In the genomic region with DNA sequence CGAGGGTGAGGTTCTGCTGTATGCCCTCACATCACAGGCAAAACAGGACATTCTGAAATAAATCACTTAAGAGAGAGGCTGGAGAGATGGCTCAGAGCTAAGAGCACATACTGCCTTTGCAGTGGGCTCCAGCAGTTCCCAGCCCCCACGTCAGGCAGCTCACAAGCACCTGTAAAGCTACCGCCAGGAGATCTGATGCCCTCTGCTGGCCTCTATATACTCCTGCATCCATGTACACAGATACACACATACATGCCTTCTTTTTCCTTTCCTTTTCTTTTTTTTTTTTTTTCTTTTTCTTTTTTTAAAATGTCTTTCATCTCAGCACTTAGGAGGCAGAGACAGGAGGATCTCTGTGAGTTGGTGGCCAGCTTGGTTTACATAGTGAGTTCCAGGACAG, we compare ENCODE assay signal across 19 mouse cellular contexts. TPM values are rescaled to one million over a fixed set of nuclear protein-coding genes. Genes with fewer than 3 reads are reported as not detected.
DNase-seq lines count a peak whose midpoint lies in the region; ATAC-seq and TF ChIP-seq lines count a peak whose summit lies in the region.
"Had no signal": no experiment of that assay in that cellular context is flagged by ENCODE, and none has a peak within 500 bp of the region (broad histone marks: within the 10 kb centered on the region; RNA-seq: fewer than 3 reads in every experiment).

No protein-coding gene starts in this region.

- H3K4me1 ChIP-seq in heart, postnatal 0 days (ENCODE audit: control insufficient read depth, insufficient read depth) = no peaks in the 10 kb centered on the region
- H3K4me1 ChIP-seq in heart, embryonic 11.5 days (ENCODE audit: control insufficient read depth, insufficient read depth, low read length) = no peaks in the 10 kb centered on the region
- no peaks in the 10 kb centered on the region for H3K4me1 ChIP-seq in liver, embryonic 14.5 days (replicated peaks; ENCODE audit: control insufficient read depth in 2 of 2, insufficient read depth in 2 of 2, low read length in 1 of 2)
- H3K4me1 ChIP-seq in liver, embryonic 12.5 days = no peaks in the 10 kb centered on the region
- no peaks in the 10 kb centered on the region for H3K4me1 ChIP-seq in ES-Bruce4 (ENCODE audit: control insufficient read depth, insufficient read depth, low read length)

- 58% methylated on average over 3 of the region's 3 CpGs for WGBS in heart, postnatal 0 days
- 40% methylated on average over 3 of the region's 3 CpGs for WGBS in heart, embryonic 11.5 days (ENCODE audit: insufficient replicate concordance)
- 47% methylated on average over 3 of the region's 3 CpGs for WGBS in liver, embryonic 14.5 days (ENCODE audit: insufficient replicate concordance)
- 35% methylated on average over 3 of the region's 3 CpGs for WGBS in liver, embryonic 12.5 days (ENCODE audit: insufficient replicate concordance)

- peaks cover 22% of the 10 kb centered on the region for H3K27me3 ChIP-seq in heart, postnatal 0 days (ENCODE audit: control insufficient read depth, insufficient read depth, low read length)
- peaks cover 22% of the 10 kb centered on the region for H3K27me3 ChIP-seq in heart, embryonic 11.5 days (ENCODE audit: control insufficient read depth, insufficient read depth, low read length)
- peaks cover 14% of the 10 kb centered on the region for H3K27me3 ChIP-seq in liver, embryonic 14.5 days (ENCODE audit: control insufficient read depth, insufficient read depth, low read length)
- peaks cover 49% of the 10 kb centered on the region for H3K27me3 ChIP-seq in liver, embryonic 12.5 days (replicated peaks)
- no peaks in the 10 kb centered on the region for H3K27me3 ChIP-seq in ES-Bruce4 (ENCODE audit: control insufficient read depth, insufficient read depth, low read length, poor library complexity, severe bottlenecking)

- no peak overlapping the region for H3K4me2 ChIP-seq in heart, postnatal 0 days (ENCODE audit: low read depth, low read length)
- H3K4me2 ChIP-seq in heart, embryonic 11.5 days = no peak overlapping the region
- no peak overlapping the region for H3K4me2 ChIP-seq in liver, embryonic 14.5 days (ENCODE audit: low read depth)
- no peak overlapping the region for H3K4me2 ChIP-seq in liver, embryonic 12.5 days

- DNase-seq in heart, postnatal 0 days (ENCODE audit: low spot score) = no peak
- no peak for DNase-seq in liver, embryonic 14.5 days (ENCODE audit: low read depth in 3 of 3, low spot score in 3 of 3)
- DNase-seq in embryo, embryonic 11 days = peak; percentile 23
- no peak for DNase-seq in layer of hippocampus, adult 9-10 months (ENCODE audit: low spot score)
- DNase-seq: adrenal gland, adult 2 months; cerebellum, adult 9-10 months; gastrocnemius, postnatal 10 days; heart, postnatal 36 days; kidney, postnatal 14 days; left cerebral cortex, postnatal 4 days; midbrain, embryonic 14.5 days had no signal

- TF ChIP-seq CTCF in heart, postnatal 0 days (IDR thresholded peaks at IDR 0.05; ENCODE audit: low read depth) = peak; percentile 9; the same call in 1 of the 2 replicates
- peak; percentile 29; the same call in 1 of the 2 replicates for TF ChIP-seq CTCF in liver, embryonic 14.5 days (IDR thresholded peaks at IDR 0.05; ENCODE audit: low read depth)
- TF ChIP-seq CTCF in ES-Bruce4 (IDR thresholded peaks at IDR 0.05; ENCODE audit: low read depth, low read length) = peak; percentile 61

- no peak overlapping the region for H3K4me3 ChIP-seq in heart, postnatal 0 days (ENCODE audit: low read depth, low read length)
- H3K4me3 ChIP-seq in heart, embryonic 11.5 days (ENCODE audit: low read depth, low read length) = no peak overlapping the region
- H3K4me3 ChIP-seq in liver, embryonic 14.5 days (ENCODE audit: insufficient read depth in 1 of 2, low read depth in 2 of 2, low read length in 2 of 2) = no peak overlapping the region
- H3K4me3 ChIP-seq in liver, embryonic 12.5 days = no peak overlapping the region
- H3K4me3 ChIP-seq in ES-Bruce4 (ENCODE audit: low read depth, low read length) = no peak overlapping the region
- H3K4me3 ChIP-seq: embryonic facial prominence, embryonic 10.5 days; erythroblast, embryonic 14.5 days had no signal

- H3K9ac ChIP-seq in heart, postnatal 0 days (replicated peaks; ENCODE audit: low read depth, low read length) = no peak overlapping the region
- no peak overlapping the region for H3K9ac ChIP-seq in heart, embryonic 11.5 days (ENCODE audit: low read depth, low read length)
- no peak overlapping the region for H3K9ac ChIP-seq in liver, embryonic 14.5 days (replicated peaks)
- H3K9ac ChIP-seq in liver, embryonic 12.5 days = no peak overlapping the region
- no peak overlapping the region for H3K9ac ChIP-seq in ES-Bruce4 (ENCODE audit: low read depth, poor library complexity, severe bottlenecking)

- no peak overlapping the region for H3K27ac ChIP-seq in heart, postnatal 0 days (ENCODE audit: low read depth)
- H3K27ac ChIP-seq in heart, embryonic 11.5 days (ENCODE audit: low read depth, low read length) = no peak overlapping the region
- H3K27ac ChIP-seq in liver, embryonic 14.5 days = no peak overlapping the region
- no peak overlapping the region for H3K27ac ChIP-seq in liver, embryonic 12.5 days
- no peak overlapping the region for H3K27ac ChIP-seq in ES-Bruce4 (ENCODE audit: insufficient read depth, low read length)
- H3K27ac ChIP-seq: embryonic facial prominence, embryonic 10.5 days had no signal

- H3K36me3 ChIP-seq in heart, postnatal 0 days (replicated peaks; ENCODE audit: control insufficient read depth, insufficient read depth, low read length) = no peaks in the 10 kb centered on the region
- no peaks in the 10 kb centered on the region for H3K36me3 ChIP-seq in heart, embryonic 11.5 days (ENCODE audit: control insufficient read depth, insufficient read depth, low read length)
- no peaks in the 10 kb centered on the region for H3K36me3 ChIP-seq in liver, embryonic 14.5 days (replicated peaks; ENCODE audit: control insufficient read depth, insufficient read depth, low read depth)
- H3K36me3 ChIP-seq in liver, embryonic 12.5 days = no peaks in the 10 kb centered on the region
- H3K36me3 ChIP-seq in ES-Bruce4 (ENCODE audit: control insufficient read depth, insufficient read depth, low read length, poor library complexity, severe bottlenecking) = no peaks in the 10 kb centered on the region
- H3K36me3 ChIP-seq: embryonic facial prominence, embryonic 10.5 days had no signal

- H3K9me3 ChIP-seq in heart, postnatal 0 days (replicated peaks; ENCODE audit: control insufficient read depth, low read length) = no peaks in the 10 kb centered on the region
- no peaks in the 10 kb centered on the region for H3K9me3 ChIP-seq in heart, embryonic 11.5 days (replicated peaks; ENCODE audit: control insufficient read depth, low read length)
- H3K9me3 ChIP-seq in liver, embryonic 14.5 days (ENCODE audit: control insufficient read depth, low read length) = no peaks in the 10 kb centered on the region
- H3K9me3 ChIP-seq in liver, embryonic 12.5 days (replicated peaks) = no peaks in the 10 kb centered on the region
- H3K9me3 ChIP-seq in ES-Bruce4 (replicated peaks; ENCODE audit: control insufficient read depth, insufficient read depth, low read length, poor library complexity, severe bottlenecking) = no peaks in the 10 kb centered on the region
- H3K9me3 ChIP-seq: embryonic facial prominence, embryonic 10.5 days had no signal

- no peak for TF ChIP-seq POLR2A in ES-Bruce4 (IDR thresholded peaks at IDR 0.05; ENCODE audit: insufficient read depth, low read length)

- no peak for TF ChIP-seq EP300 in heart, postnatal 0 days (IDR thresholded peaks at IDR 0.05; ENCODE audit: low read depth)
- TF ChIP-seq EP300 in liver, embryonic 14.5 days (IDR thresholded peaks at IDR 0.05; ENCODE audit: low read depth) = no peak
- no peak for TF ChIP-seq EP300 in ES-Bruce4 (IDR thresholded peaks at IDR 0.05; ENCODE audit: insufficient read depth, low read depth, low read length)

- no peak for ATAC-seq in heart, postnatal 0 days (ENCODE audit: insufficient read depth, low read depth)
- no peak for ATAC-seq in heart, embryonic 11.5 days (replicated peaks; ENCODE audit: insufficient number of reproducible peaks, low FRiP score, low TSS enrichment)
- ATAC-seq in liver, embryonic 14.5 days (ENCODE audit: insufficient read depth) = no peak
- no peak for ATAC-seq in liver, embryonic 12.5 days
- no peak for ATAC-seq in granulocyte monocyte progenitor cell, adult 5-6 weeks (replicated peaks; ENCODE audit: poor library complexity, severe bottlenecking)
- ATAC-seq: inflammation-experienced regulatory T-cells, adult 6 months had no signal

RNA-seq across cellular contexts. Expression of gene Map6, which starts 5.3 kb away (rescaled TPM):
- 1.5 and 3.7 TPM in 2 replicates for total RNA-seq in heart, postnatal 0 days (2014; rRNA removed; ENCODE audit: low replicate concordance)
- 1.8 and 2.5 TPM in 2 replicates for polyA plus RNA-seq in heart, postnatal 0 days (2015; fragmentation: Nextera tagmentation; extraction: Ambion mirVana)
- polyA plus RNA-seq in heart, embryonic 11.5 days (2014; fragmentation: Nextera tagmentation; extraction: Ambion mirVana) = 2.0 and 2.2 TPM in 2 replicates
- 0.01 and 0.09 TPM in 2 replicates for polyA plus RNA-seq in liver, embryonic 14.5 days (2012; rRNA removed)
- polyA plus RNA-seq in liver, embryonic 14.5 days (2014; fragmentation: Nextera tagmentation; extraction: Ambion mirVana) = 0.05 TPM in 1 of 2 replicates, not detected in the other
- 0.13 and 0.25 TPM in 2 replicates for polyA plus RNA-seq in liver, embryonic 12.5 days (2016; fragmentation: Nextera tagmentation; extraction: Ambion mirVana)
- 16.0 and 17.5 TPM in 2 replicates for polyA plus RNA-seq in ES-Bruce4 (2011; ENCODE audit: insufficient read depth, insufficient read length, low read depth, missing spikeins)
- not detected in 2 replicates for total RNA-seq in granulocyte monocyte progenitor cell, adult 5-6 weeks (2014; fragmentation: Nextera tagmentation)
- not detected in 2 replicates for total RNA-seq in granulocyte monocyte progenitor cell, adult 5-6 weeks (2017)
- polyA plus RNA-seq: erythroblast, embryonic 14.5 days had no signal

RNA-seq across cellular contexts. Expression of gene Mogat2, which starts 23.5 kb away (rescaled TPM):
- total RNA-seq in heart, postnatal 0 days (2014; rRNA removed; ENCODE audit: low replicate concordance) = not detected in 2 replicates
- 0.25 and 0.40 TPM in 2 replicates for polyA plus RNA-seq in heart, postnatal 0 days (2015; fragmentation: Nextera tagmentation; extraction: Ambion mirVana)
- 4.2 and 7.1 TPM in 2 replicates for polyA plus RNA-seq in heart, embryonic 11.5 days (2014; fragmentation: Nextera tagmentation; extraction: Ambion mirVana)
- 13.5 and 15.4 TPM in 2 replicates for polyA plus RNA-seq in liver, embryonic 14.5 days (2012; rRNA removed)
- polyA plus RNA-seq in liver, embryonic 14.5 days (2014; fragmentation: Nextera tagmentation; extraction: Ambion mirVana) = 30.3 and 32.9 TPM in 2 replicates
- polyA plus RNA-seq in liver, embryonic 12.5 days (2016; fragmentation: Nextera tagmentation; extraction: Ambion mirVana) = 28.8 and 33.9 TPM in 2 replicates
- polyA plus RNA-seq in ES-Bruce4 (2011; ENCODE audit: insufficient read depth, insufficient read length, low read depth, missing spikeins) = 9.1 and 9.3 TPM in 2 replicates
- total RNA-seq in granulocyte monocyte progenitor cell, adult 5-6 weeks (2014; fragmentation: Nextera tagmentation) = 1.5 and 6.2 TPM in 2 replicates
- 3.6 and 4.8 TPM in 2 replicates for total RNA-seq in granulocyte monocyte progenitor cell, adult 5-6 weeks (2017)
- total RNA-seq: heart, postnatal 36 days; layer of hippocampus, postnatal 10 days had no signal
- polyA plus RNA-seq: erythroblast, embryonic 14.5 days; inflammation-experienced regulatory T-cells, adult 6 months had no signal

Comparison
In these comparisons a context has a peak if more than half of its experiments do, and no peak if none do; other contexts are left out.
1. CTCF ChIP-seq: peak in every context shown above with its lines; median percentile 61 in ES-Bruce4; 29 in liver, embryonic 14.5 days; 9 in heart, postnatal 0 days.